Mouse (Mus musculus) hindbrain, embryonic 12.5 days (tissue): ENCODE measurements around the gene Edc3. TPM values are rescaled to one million over a fixed set of nuclear protein-coding genes. Genes with fewer than 3 reads are reported as not detected.

ENCODE experiments used
- ATAC-seq: fragments of 200-750 bp; cut with Nextera tagmentation; 2 replicates; pipeline ENCODE4 v1.8.0; 2017; ENCODE audit warnings: moderate TSS enrichment; ENCODE audit not compliant: low FRiP score
- H3K27ac ChIP-seq: fragments of 300-500 bp; sonication (generic); 2 replicates; pipeline ENCODE4 v1.5.1; 2016; ENCODE audit warnings: mild to moderate bottlenecking
- H3K27me3 ChIP-seq: fragments of 300-500 bp; sonication (generic); 2 replicates; pipeline ENCODE4 v1.6.1; 2016; ENCODE audit warnings: mild to moderate bottlenecking
- H3K36me3 ChIP-seq: fragments of 300-500 bp; sonication (generic); 2 replicates; pipeline ENCODE4 v1.6.1; 2016; ENCODE audit warnings: mild to moderate bottlenecking
- H3K4me1 ChIP-seq: fragments of 300-500 bp; sonication (generic); 2 replicates; pipeline ENCODE4 v1.6.1; 2016
- H3K4me2 ChIP-seq: fragments of 300-500 bp; sonication (generic); replicated peaks from 2 replicates; pipeline ENCODE4 v1.6.1; 2016; ENCODE audit warnings: mild to moderate bottlenecking
- H3K4me3 ChIP-seq: fragments of 300-500 bp; sonication (generic); 2 replicates; pipeline ENCODE4 v1.5.1; 2016; ENCODE audit warnings: mild to moderate bottlenecking
- H3K9ac ChIP-seq: fragments of 300-500 bp; sonication (generic); 2 replicates; pipeline ENCODE4 v1.6.1; 2016; ENCODE audit warnings: mild to moderate bottlenecking, moderate library complexity
- H3K9me3 ChIP-seq: fragments of 300-500 bp; sonication (generic); replicated peaks from 2 replicates; pipeline ENCODE4 v1.6.1; 2016; ENCODE audit warnings: mild to moderate bottlenecking
- WGBS: fragments of 180-500 bp; shearing (Covaris S2); methylation state at CpG from one replicate; pipeline ENCODE4 v1.1.7; 2016; 5-methylcytosine and 5-hydroxymethylcytosine counted together
- polyA plus RNA-seq: library from polyadenylated mRNA; unstranded; fragments of >200 nt; fragmentation: Nextera tagmentation; extraction: Ambion mirVana; gene quantifications from 2 replicates; pipeline ENCODE4 v1.2.1, GENCODE M21; 2016

Edc3 gene
- polyA plus RNA-seq, 1 experiment from 2014 or later = 39.4 TPM

DNA sequence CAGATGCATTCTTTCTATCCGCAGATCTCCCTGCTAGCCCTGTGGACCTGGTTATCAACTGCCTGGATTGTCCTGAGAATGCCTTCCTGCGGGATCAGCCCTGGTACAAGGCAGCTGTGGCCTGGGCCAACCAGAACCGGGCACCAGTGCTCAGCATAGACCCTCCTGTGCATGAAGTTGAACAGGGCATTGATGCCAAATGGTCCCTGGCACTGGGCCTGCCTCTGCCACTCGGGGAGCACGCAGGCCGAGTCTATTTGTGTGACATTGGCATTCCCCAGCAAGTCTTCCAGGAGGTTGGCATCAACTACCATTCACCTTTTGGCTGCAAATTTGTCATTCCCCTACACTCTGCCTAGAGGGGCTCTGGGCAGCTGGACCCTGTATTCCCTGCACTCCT, 39.8 kb downstream of the Edc3 start:
- WGBS = 94% methylated on average over 6 of the region's 6 CpGs
- no peaks in the 10 kb centered on the region for H3K4me1 ChIP-seq
- H3K36me3 ChIP-seq = peaks cover 86% of the 10 kb centered on the region
- ATAC-seq = no peak
- H3K27ac ChIP-seq = no peak overlapping the region
- H3K9ac ChIP-seq = no peak overlapping the region
- H3K4me2 ChIP-seq = no peak overlapping the region
- H3K27me3 ChIP-seq = no peaks in the 10 kb centered on the region
- H3K9me3 ChIP-seq = no peaks in the 10 kb centered on the region
- no peak overlapping the region for H3K4me3 ChIP-seq

DNA sequence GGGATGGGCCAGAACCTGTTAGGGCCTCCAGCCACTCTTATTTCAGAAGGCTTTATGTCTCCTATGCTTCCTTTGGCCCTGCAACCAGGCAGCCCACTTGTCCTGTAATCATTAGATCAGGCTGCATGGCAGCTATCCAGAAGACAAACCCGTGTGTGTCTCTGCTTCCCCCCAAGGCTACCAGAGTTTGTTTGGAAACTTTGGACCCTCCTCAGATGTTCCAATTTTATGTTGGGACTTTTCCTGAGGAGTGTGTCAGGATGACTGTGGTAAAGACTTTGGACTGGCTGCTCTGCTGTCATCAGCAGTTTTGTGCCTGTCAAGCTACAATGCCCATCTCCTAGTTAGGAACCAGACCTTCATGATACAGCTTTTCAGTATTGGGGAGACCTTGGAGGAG, 40.5 kb downstream of the Edc3 start:
- WGBS = 91% methylated on average over 1 of the region's 1 CpGs
- peaks cover 90% of the 10 kb centered on the region for H3K36me3 ChIP-seq
- no peak for ATAC-seq
- H3K27me3 ChIP-seq = no peaks in the 10 kb centered on the region
- H3K4me1 ChIP-seq = no peaks in the 10 kb centered on the region
- H3K4me3 ChIP-seq = no peak overlapping the region
- no peak overlapping the region for H3K27ac ChIP-seq
- no peak overlapping the region for H3K9ac ChIP-seq
- H3K4me2 ChIP-seq = no peak overlapping the region
- no peaks in the 10 kb centered on the region for H3K9me3 ChIP-seq

DNA sequence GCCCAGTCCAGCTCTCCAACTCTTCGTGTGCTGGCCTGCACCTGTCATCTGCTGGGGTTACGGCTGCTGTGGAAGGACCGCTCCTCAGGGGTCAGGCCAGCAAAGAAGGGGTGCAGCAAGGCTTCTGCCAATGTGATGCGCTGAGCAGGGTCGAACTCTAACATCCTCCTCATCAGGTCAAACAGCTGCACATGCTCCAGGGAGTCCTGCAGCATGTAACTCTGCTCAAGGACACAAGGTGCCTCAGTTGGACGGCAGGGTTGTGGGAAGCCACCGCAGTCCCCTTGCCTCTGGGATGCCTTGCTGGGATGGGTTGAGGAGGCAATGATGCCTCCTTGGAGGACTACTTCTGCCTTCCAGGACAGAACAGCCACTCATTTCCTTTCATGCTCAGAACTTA, 42.6 kb downstream of the Edc3 start:
- Histone ChIP-seq H3K9ac (no peak overlapping the region), H3K27me3 (no peaks in the 10 kb centered on the region), H3K9me3 (no peaks in the 10 kb centered on the region), H3K4me3 (no peak overlapping the region), H3K27ac (no peak overlapping the region), H3K4me2 (no peak overlapping the region), H3K36me3 (peaks cover 97% of the 10 kb centered on the region), H3K4me1 (no peaks in the 10 kb centered on the region)
- ATAC-seq = no peak
- WGBS = 90% methylated on average over 7 of the region's 7 CpGs

DNA sequence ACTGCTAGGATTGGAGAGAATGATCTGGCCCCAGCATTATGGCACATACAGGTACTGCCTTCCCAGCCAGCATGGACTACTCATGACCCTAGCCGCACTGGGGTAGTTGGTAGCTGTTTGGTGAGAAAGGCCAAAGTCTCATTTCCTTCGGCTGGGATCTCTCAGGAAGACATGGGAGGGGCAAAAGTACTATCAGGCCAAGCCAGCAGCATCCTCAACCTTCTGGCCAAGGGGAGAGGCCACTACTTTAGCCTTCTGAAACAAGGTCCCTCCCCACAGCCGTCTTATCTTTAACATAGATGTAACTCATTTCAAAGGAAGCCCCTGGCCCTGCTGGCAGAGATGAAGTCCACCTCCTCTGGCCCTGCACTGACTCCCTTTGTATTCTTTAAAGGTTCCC, 49.2 kb downstream of the Edc3 start:
- Histone ChIP-seq H3K4me3 (no peak overlapping the region), H3K4me2 (no peak overlapping the region), H3K36me3 (peaks cover 84% of the 10 kb centered on the region), H3K27me3 (no peaks in the 10 kb centered on the region), H3K27ac (no peak overlapping the region), H3K9ac (no peak overlapping the region), H3K9me3 (no peaks in the 10 kb centered on the region), H3K4me1 (peaks cover 10% of the 10 kb centered on the region)
- WGBS = 85% methylated on average over 3 of the region's 3 CpGs
- ATAC-seq = no peak

DNA sequence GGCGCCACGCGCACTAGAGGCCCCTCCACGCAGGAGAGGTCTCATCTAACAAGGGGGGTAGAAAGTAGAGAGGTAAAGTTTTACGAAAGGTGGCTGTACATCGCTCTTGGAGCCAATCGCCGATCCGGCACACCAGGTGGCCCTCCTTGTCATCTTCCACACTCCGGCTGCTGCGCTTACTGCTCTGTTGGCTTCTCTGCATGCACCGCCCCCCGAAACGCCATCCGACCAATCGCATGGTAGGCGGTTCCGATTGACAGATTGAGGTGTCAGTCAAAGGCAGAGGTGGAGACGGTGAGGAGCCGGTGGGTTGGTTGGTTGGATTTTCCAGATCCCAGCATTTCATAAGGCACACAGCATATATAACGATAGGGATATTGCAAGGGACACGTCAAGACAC, 50.2 kb downstream of the Edc3 start:
- Histone ChIP-seq H3K4me1 (peaks cover 20% of the 10 kb centered on the region), H3K9me3 (no peaks in the 10 kb centered on the region), H3K4me3 (no peak overlapping the region), H3K9ac (no peak overlapping the region), H3K4me2 (no peak overlapping the region), H3K27me3 (no peaks in the 10 kb centered on the region), H3K36me3 (peaks cover 75% of the 10 kb centered on the region), H3K27ac (no peak overlapping the region)
- 93% methylated on average over 22 of the region's 22 CpGs for WGBS
- ATAC-seq = no peak

DNA sequence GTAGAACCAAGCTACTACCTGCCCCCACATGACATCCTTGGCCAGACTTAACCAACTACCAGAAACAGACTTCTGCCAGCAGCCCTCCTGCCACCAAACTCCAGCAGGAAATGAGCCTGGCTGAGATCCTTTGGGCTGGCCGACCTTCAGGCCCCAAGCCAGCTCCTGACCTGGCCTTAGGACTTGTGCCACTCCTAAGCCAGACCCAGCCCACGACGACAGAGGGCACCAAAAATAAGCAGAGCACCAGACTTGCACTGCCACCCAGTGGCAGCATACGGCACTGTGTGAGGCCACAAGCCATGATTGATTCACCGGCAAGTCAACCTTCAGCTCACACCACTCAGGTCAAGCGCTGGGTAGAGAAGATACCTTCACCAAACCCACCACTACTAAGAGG, 50.9 kb downstream of the Edc3 start:
- H3K36me3 ChIP-seq = peaks cover 67% of the 10 kb centered on the region
- no peak overlapping the region for H3K4me2 ChIP-seq
- WGBS = 26% methylated on average over 6 of the region's 6 CpGs
- peaks cover 27% of the 10 kb centered on the region for H3K4me1 ChIP-seq
- H3K27ac ChIP-seq = no peak overlapping the region
- H3K4me3 ChIP-seq = no peak overlapping the region
- H3K27me3 ChIP-seq = no peaks in the 10 kb centered on the region
- no peak for ATAC-seq
- no peak overlapping the region for H3K9ac ChIP-seq
- no peaks in the 10 kb centered on the region for H3K9me3 ChIP-seq

DNA sequence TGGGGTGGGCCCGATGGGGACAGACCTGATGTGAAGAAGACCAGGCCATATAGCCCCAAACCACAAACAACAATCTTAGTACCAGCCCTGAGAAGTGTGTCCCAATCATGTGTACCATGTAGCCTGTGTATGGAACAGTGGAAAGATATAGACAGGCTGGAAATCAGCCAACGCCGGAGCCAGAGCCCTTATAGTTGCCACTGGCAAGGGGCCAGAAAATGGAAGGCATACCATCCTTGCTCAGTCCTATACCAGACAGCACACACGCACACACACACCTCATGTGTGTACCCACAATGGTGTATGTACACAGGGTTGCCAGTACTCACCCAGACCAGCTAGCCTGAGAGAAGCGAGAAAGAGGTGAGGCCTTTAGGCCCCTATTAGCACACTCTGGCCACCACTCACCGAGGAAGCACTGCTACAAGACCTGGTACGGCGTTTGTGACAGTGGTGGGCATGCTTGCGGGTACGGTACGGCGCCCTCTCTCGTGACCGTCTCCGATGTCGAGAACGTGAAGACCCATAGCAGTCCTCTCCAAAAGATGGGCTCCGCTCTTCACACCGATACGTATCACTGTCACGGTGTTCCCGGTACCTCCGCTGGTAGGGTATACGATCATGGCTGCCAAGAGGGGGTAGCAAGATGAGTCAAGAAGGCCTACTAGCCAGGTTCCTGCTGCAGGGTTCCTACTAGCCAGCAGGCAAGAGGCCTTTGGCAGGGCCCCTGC, 52.2 kb downstream of the Edc3 start:
- ATAC-seq = no peak
- Histone ChIP-seq H3K27ac (no peak overlapping the region), H3K4me3 (no peak overlapping the region), H3K27me3 (no peaks in the 10 kb centered on the region), H3K9me3 (no peaks in the 10 kb centered on the region), H3K4me2 (no peak overlapping the region), H3K36me3 (peaks cover 54% of the 10 kb centered on the region), H3K4me1 (peaks cover 27% of the 10 kb centered on the region), H3K9ac (no peak overlapping the region)
- 96% methylated on average over 24 of the region's 24 CpGs for WGBS

DNA sequence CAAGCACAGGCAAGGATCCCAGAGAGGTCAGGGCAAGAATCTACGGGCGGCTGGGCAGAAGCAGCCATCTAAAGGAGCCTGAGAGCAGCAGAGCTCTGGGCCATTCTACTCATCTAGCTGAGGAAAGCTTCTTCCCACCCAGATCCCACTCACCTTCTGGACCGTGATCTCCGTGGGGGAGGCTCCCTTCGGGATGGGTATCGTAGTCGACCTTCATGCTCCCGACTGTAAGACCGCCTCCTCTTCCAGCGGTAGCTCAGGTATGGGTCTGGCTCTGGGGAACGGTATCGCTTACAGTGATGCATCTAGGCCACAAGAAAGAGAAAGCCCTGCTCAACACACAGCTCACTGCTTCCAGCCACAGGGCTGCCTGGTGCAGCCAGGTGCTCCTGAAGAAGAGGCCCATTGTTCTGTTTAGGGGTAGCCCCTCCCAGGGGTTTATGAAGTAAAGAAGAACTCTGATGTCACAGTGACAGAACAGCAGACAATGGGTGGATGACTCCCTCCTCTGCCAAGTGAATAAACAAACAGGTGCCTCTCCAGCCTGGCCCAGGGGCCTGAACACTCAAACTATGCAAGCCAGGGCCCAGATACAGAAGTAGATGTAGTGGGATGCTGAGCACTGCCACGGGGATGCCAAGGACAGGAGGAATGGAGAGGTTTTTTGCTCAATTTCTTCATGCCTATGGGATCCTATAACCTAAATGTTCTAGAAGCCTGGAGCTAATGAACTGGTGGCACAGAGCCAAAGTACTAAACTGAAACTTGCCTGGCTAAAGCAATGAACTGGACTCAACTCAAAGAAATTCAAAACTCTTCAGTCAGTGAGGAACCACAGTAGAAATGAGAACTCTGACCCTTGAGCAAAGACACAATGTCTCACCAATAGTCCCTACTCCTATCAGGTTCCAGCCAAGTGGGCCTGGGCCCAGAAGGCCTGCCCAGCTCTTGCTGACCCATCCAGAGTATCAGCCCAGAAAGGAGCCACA, 53.5 kb downstream of the Edc3 start:
- 93% methylated on average over 13 of the region's 13 CpGs for WGBS
- Histone ChIP-seq H3K27ac (0 out of 2 replicates have a peak overlapping the region, but pooled peaks have one; percentile 12), H3K4me1 (peaks cover 37% of the 10 kb centered on the region), H3K9ac (peak overlapping the region; percentile 14; the same call in 1 of the 2 replicates), H3K36me3 (peaks cover 49% of the 10 kb centered on the region), H3K4me3 (no peak overlapping the region), H3K27me3 (no peaks in the 10 kb centered on the region), H3K4me2 (peak overlapping the region; percentile 98; the same call in 1 of the 2 replicates), H3K9me3 (no peaks in the 10 kb centered on the region)
- no peak for ATAC-seq

DNA sequence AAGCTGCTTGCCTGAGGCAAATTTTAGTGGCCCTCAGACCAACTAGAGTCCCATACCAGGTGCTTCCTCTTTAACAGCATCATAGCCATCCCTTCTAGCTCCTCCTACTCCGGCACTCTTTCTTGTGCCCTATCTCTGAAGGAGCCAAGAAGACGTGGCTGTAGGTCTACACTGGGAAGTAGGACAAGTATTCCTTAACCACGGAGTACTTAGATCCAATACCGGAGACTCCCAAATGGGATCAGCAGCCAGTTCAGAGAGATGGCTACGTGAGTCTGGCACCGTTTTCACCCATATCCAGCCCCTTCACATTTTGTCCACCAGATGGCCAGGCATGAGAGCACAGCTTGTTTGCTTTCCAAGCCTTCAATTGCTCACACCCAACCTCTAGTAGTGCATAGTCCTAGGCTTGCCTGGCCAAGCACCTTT, 54.2 kb downstream of the Edc3 start:
- no peak for ATAC-seq
- Histone ChIP-seq H3K4me3 (no peak overlapping the region), H3K36me3 (peaks cover 41% of the 10 kb centered on the region), H3K9me3 (no peaks in the 10 kb centered on the region), H3K9ac (no peak overlapping the region), H3K27ac (0 out of 2 replicates have a peak overlapping the region, but pooled peaks have one; percentile 0), H3K4me2 (peak overlapping the region; percentile 98), H3K27me3 (no peaks in the 10 kb centered on the region), H3K4me1 (peaks cover 37% of the 10 kb centered on the region)
- WGBS = 73% methylated on average over 6 of the region's 6 CpGs

DNA sequence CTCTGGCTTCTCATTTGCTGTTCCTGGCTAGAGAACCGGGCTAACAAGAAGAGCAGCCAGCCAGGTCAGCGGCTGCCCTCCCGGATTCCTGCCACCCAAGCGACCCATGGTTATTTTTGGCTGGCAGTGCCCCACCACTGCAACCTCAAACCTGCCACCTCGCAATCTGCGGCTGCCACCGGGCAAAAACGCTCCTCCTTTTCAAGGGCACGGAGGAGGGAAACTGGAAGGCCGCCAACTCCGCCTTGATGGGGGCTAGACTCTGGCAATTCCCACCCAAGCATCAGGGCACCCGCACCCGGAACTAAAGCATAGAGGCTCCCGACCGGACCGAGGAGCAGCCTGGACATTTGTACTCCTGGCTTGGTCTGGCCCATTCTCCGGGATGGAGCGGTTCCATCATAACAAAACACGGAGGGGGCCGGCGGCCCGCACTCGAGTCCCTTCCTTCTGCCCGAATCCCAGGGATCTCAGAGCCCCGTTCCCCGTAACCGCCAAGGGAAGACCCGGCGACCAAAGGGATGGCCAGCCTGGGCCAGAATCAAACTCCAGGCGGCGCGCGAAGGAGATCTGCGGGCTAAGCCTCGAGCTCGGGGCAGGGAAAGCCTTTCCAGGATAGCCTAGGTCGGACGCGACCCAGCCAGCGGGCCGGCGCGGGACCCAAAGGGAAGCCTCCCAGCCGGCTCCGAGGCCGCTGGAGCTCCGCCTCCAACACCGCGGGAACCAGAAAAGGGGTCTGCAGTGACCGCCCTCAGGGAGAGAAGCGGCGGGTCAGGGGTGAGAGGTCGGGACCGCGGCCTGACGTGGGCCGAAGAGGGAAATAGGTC, 56.0 kb downstream of the Edc3 start:
- WGBS = under 1% methylated on average over 57 of the region's 57 CpGs
- H3K36me3 ChIP-seq = peaks cover 24% of the 10 kb centered on the region
- H3K9ac ChIP-seq = peak overlapping the region; percentile 98
- H3K4me2 ChIP-seq = peak overlapping the region; percentile 98
- ATAC-seq = peak; percentile 46
- H3K27ac ChIP-seq = peak overlapping the region; percentile 100
- no peaks in the 10 kb centered on the region for H3K9me3 ChIP-seq
- H3K4me1 ChIP-seq = peaks cover 37% of the 10 kb centered on the region
- no peaks in the 10 kb centered on the region for H3K27me3 ChIP-seq
- H3K4me3 ChIP-seq = peak overlapping the region; percentile 92

DNA sequence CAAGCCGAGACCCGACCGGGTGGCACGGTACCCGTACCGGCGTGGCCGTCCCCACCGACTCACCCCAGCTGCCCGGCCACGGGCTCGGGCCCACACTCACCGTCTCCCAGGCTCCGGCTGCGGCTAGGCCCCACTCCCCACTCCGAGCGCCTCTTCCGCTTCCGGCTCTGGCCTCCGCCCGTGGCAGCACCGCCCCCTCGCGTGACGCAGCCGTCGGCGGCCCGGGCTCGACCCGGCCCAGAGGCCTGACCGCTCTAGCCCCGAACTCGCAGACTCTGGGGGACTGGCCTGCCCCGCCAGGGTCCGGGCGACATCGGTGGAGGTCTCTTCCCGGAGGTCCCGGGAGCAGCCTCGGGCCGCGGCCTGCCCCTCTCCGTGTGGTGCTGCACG, 56.6 kb downstream of the Edc3 start:
- peak overlapping the region; percentile 92 for H3K4me3 ChIP-seq
- no peaks in the 10 kb centered on the region for H3K9me3 ChIP-seq
- H3K4me1 ChIP-seq = peaks cover 37% of the 10 kb centered on the region
- under 1% methylated on average over 43 of the region's 45 CpGs for WGBS
- peak; percentile 91 for ATAC-seq
- no peaks in the 10 kb centered on the region for H3K27me3 ChIP-seq
- H3K9ac ChIP-seq = peak overlapping the region; percentile 98
- peaks cover 18% of the 10 kb centered on the region for H3K36me3 ChIP-seq
- H3K27ac ChIP-seq = peak overlapping the region; percentile 100
- H3K4me2 ChIP-seq = peak overlapping the region; percentile 98
